Mouse (Mus musculus) lung, embryonic 16.5 days (tissue): ENCODE measurements at regions not wholly inside any gene's neighbourhood (a gene's known extent, or its start where the extent isn't known, plus 50 kb on each side); places are given as distances from the start of the nearest gene placed in this dataset.

Source experiments
- ATAC-seq: fragments of 200-750 bp; cut with Nextera tagmentation; 2 replicates; pipeline ENCODE4 v1.8.0; 2017; ENCODE audit warnings: low read depth, mild to moderate bottlenecking, moderate library complexity
- H3K27ac ChIP-seq: fragments of 300-500 bp; sonication (generic); 2 replicates; pipeline ENCODE4 v1.5.1; 2014; ENCODE audit warnings: mild to moderate bottlenecking, control low read depth, low read length
- H3K27me3 ChIP-seq: fragments of 300-500 bp; sonication (generic); 2 replicates; pipeline ENCODE4 v1.6.1; 2014; ENCODE audit warnings: low read depth, low read length, mixed read lengths; ENCODE audit not compliant: control insufficient read depth, insufficient read depth
- H3K36me3 ChIP-seq: fragments of 300-500 bp; sonication (generic); 2 replicates; pipeline ENCODE4 v1.6.1; 2014; ENCODE audit warnings: low read length; ENCODE audit not compliant: control insufficient read depth, insufficient read depth
- H3K4me1 ChIP-seq: fragments of 300-500 bp; sonication (generic); replicated peaks from 2 replicates; pipeline ENCODE4 v1.6.1; 2014; ENCODE audit warnings: low read length, mixed read lengths; ENCODE audit not compliant: control insufficient read depth, insufficient read depth
- H3K4me2 ChIP-seq: fragments of 300-500 bp; sonication (generic); 2 replicates; pipeline ENCODE4 v1.6.1; 2014; ENCODE audit warnings: low read depth, low read length, control low read depth
- H3K4me3 ChIP-seq: fragments of 300-500 bp; sonication (generic); 2 replicates; pipeline ENCODE4 v1.5.1; 2014; ENCODE audit warnings: mild to moderate bottlenecking, low read length, control low read depth
- H3K9ac ChIP-seq: fragments of 300-500 bp; sonication (generic); 2 replicates; pipeline ENCODE4 v1.6.1; 2014; ENCODE audit warnings: low read length, control low read depth
- H3K9me3 ChIP-seq: fragments of 300-500 bp; sonication (generic); 2 replicates; pipeline ENCODE4 v1.6.1; 2016; ENCODE audit warnings: low read length; ENCODE audit not compliant: control insufficient read depth
- WGBS: fragments of 180-500 bp; shearing (Covaris S2); extraction: QIAGEN DNeasy Blood & Tissue Kit; methylation state at CpG from one replicate; pipeline ENCODE4 v1.1.7; 2014; 5-methylcytosine and 5-hydroxymethylcytosine counted together

DNA sequence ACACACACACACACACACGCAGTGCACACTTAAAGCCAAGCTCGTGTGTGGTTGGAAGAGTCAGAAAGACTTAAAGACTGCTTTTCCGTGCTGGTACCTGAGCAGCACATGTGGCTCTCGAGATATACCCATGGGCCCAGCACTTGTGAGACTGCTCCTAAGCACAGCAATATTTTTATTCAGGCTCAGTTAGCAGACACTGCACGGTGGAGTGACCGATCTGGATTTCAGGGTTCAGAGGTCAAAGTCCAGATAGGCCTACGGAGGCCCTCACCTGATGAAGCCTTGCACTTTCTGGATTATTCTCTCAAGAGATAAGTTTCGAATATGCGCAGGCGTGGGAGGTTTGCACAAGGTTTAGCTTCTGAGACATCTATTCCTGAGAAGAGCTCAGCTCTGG is 167.0 kb upstream of the A230072I06Rik start:
- Histone ChIP-seq H3K4me3 (no peak overlapping the region), H3K27ac (no peak overlapping the region), H3K4me1 (no peaks in the 10 kb centered on the region), H3K9ac (no peak overlapping the region), H3K9me3 (no peaks in the 10 kb centered on the region), H3K36me3 (no peaks in the 10 kb centered on the region), H3K27me3 (no peaks in the 10 kb centered on the region), H3K4me2 (no peak overlapping the region)
- 77% methylated on average over 10 of the region's 10 CpGs for WGBS
- no peak for ATAC-seq

DNA sequence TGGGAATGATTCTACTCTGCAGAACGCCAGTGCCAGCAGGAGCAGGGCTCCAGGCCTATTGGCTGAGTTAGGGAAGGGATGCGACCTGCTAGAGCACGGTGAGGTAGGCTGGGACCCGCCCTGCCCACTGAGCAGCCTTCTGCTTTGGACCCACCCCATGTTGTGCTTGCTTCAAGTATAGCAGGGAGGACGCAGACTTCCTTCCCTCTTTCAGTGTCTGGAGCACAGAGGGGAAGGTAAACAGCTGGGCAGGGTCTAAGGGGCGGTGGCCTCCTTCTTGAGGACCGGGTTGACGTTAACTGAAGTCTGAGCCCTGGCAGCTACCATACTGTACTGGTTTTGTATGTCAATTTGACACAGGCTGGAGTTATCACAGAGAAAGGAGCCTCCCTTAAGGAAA is 165.6 kb upstream of the A230072I06Rik start:
- H3K4me2 ChIP-seq = no peak overlapping the region
- no peak overlapping the region for H3K4me3 ChIP-seq
- H3K9me3 ChIP-seq = no peaks in the 10 kb centered on the region
- no peaks in the 10 kb centered on the region for H3K27me3 ChIP-seq
- no peak overlapping the region for H3K9ac ChIP-seq
- peak; percentile 68 for ATAC-seq
- 22% methylated on average over 8 of the region's 8 CpGs for WGBS
- no peaks in the 10 kb centered on the region for H3K4me1 ChIP-seq
- H3K36me3 ChIP-seq = no peaks in the 10 kb centered on the region
- H3K27ac ChIP-seq = no peak overlapping the region

DNA sequence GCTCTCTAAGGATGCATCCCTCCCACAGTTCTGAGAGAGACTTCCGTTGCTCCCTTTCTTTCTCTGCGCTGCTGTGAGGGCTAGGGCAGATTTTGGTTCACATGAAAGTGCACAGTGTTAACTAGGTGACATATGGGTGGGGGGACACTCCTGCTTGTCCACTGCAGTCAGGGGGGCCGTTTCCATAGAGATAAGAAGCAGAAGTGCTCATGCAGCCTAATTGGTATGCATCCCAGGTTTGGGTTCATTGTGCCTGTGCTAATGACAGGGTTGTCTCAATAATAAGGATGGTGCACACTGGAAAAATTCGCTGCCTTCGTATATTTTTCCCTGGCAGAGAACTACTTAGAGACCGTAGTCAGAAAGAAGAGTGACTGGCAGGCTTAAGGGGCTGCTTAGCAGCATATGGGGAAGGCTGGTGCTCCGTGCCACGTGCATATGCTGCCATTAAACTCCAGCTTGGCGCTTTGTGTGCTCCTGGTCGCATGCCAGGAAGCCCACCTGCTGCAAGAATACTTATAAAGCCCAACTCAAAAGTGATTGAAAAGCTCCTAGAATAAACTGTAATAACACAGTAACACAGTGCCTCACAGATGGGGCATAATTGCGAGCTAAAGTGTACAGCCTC is 152.1 kb upstream of the A230072I06Rik start:
- H3K4me3 ChIP-seq = no peak overlapping the region
- H3K27ac ChIP-seq = no peak overlapping the region
- H3K9ac ChIP-seq = no peak overlapping the region
- no peaks in the 10 kb centered on the region for H3K4me1 ChIP-seq
- WGBS = 56% methylated on average over 11 of the region's 11 CpGs
- ATAC-seq = no peak
- no peaks in the 10 kb centered on the region for H3K36me3 ChIP-seq
- no peaks in the 10 kb centered on the region; the same call in 1 of the 2 replicates for H3K27me3 ChIP-seq
- no peak overlapping the region for H3K4me2 ChIP-seq
- H3K9me3 ChIP-seq = no peaks in the 10 kb centered on the region

DNA sequence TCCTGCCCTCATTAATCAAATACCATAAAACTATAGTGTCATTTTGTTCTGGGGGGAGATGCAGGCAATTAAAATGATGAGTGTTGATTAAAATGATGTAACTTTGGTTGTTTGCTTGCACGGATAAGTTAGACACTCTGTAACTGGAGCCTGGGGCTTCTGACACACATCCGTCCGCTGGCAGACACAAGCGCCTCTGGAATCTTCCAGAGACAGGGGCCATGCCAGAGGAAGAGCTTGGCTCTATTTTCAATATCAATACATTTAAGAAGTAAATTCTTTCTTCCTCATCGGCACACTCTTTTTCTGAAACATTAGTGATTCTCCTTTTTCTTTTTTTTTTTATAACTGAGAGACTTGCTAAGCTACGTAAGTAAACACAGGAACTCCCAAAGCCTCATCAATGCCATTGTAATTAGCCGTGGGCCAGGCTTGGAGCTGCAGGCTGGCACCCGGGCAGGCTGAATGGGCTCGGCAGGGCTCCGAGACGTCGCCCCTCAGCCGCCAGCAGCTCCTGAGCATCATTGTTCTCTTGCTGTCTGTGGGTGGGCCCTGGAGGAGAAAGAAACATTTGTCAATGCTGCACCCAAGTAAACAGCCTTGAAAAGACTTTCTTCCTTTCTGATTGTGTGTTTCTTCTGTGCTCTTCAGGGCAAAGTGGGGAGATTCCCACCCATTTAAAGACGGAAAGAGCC is 151.4 kb upstream of the A230072I06Rik start:
- Histone ChIP-seq H3K4me1 (no peaks in the 10 kb centered on the region), H3K9me3 (no peaks in the 10 kb centered on the region), H3K9ac (no peak overlapping the region), H3K4me2 (no peak overlapping the region), H3K27me3 (no peaks in the 10 kb centered on the region; the same call in 1 of the 2 replicates), H3K36me3 (no peaks in the 10 kb centered on the region), H3K27ac (no peak overlapping the region), H3K4me3 (no peak overlapping the region)
- WGBS = 23% methylated on average over 14 of the region's 14 CpGs
- ATAC-seq = no peak

DNA sequence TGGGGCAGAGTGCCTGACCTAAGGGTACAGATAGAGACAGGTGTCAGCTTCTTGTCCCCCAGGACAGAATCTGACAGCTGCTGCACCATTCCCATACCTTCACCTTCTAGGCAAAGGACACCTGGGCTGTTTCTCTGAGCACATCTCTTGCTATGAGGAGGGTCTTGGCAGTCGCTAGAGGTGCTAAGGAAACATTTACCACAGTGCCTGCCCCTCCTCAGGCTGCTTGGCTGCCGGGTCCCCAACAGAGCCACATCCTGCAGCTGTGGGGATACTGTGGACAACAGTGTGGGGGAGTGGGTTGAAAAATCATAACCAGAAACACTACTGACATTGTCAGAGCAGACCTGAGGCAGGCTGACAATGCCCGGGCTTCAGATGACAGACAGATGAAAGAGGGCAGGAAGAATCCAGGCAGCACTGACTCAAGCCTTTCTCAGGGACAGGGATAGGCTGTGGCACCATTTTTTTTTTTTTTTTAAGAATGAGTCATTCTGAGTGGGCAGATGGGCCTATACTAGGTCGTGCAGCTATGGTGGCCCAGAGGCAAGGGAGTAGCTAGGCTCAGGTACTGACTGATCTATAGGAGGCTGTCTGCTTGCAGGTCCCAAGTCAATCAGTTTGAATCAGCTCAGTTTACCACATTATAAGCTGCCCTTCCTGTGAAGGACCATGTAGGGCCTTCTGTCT is 150.7 kb upstream of the A230072I06Rik start:
- H3K27me3 ChIP-seq = no peaks in the 10 kb centered on the region; the same call in 1 of the 2 replicates
- H3K9ac ChIP-seq = no peak overlapping the region
- ATAC-seq = no peak
- H3K27ac ChIP-seq = no peak overlapping the region
- H3K4me3 ChIP-seq = no peak overlapping the region
- WGBS = 24% methylated on average over 4 of the region's 4 CpGs
- H3K4me1 ChIP-seq = no peaks in the 10 kb centered on the region
- H3K36me3 ChIP-seq = no peaks in the 10 kb centered on the region
- no peak overlapping the region for H3K4me2 ChIP-seq
- no peaks in the 10 kb centered on the region for H3K9me3 ChIP-seq

DNA sequence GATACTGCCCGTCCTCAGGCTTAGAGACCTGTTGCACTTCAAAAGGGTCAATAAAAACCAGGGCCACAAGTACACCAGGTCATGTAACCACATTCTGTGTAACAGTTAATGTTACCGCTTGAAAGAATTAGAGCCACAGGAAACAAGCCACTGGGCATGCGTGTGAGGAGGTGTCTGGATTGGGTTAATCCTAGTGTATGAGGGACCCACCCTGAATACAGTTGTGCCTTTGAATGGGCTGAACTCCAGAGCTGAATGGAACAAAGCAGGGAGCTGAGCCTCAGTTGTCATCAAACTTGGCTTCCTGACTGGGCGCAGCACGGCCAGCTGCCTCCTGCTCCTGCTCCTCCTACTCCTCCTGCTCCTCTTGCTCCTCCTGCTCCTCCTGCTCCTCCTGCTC is 148.0 kb upstream of the A230072I06Rik start:
- Histone ChIP-seq H3K36me3 (no peaks in the 10 kb centered on the region), H3K9ac (no peak overlapping the region), H3K27me3 (no peaks in the 10 kb centered on the region; the same call in 1 of the 2 replicates), H3K4me3 (no peak overlapping the region), H3K27ac (no peak overlapping the region), H3K4me1 (no peaks in the 10 kb centered on the region), H3K9me3 (no peaks in the 10 kb centered on the region), H3K4me2 (no peak overlapping the region)
- WGBS = 53% methylated on average over 5 of the region's 5 CpGs
- no peak for ATAC-seq

DNA sequence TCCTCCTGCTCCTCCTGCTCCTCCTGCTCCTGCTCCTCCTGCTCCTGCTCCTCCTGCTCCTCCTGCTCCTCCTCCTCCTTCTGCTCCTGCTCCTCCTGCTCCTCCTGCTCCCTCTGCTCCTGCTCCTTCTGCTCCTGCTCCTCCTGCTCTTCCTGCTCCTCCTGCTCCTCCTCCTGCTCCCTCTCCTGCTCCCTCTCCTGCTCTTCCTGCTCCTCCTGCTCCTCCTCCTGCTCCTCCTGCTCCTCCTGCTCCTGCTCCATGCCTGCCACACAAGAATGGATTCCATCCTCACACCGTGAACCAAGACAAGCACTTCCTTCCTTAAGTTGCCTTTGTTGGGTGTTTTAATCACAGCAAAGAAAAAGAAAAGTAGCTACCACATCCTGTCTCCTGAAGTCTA is 144.4 kb upstream of the A230072I06Rik start:
- Histone ChIP-seq H3K4me1 (no peaks in the 10 kb centered on the region), H3K27me3 (no peaks in the 10 kb centered on the region), H3K36me3 (no peaks in the 10 kb centered on the region), H3K4me3 (no peak overlapping the region), H3K9ac (no peak overlapping the region), H3K4me2 (no peak overlapping the region), H3K27ac (no peak overlapping the region), H3K9me3 (no peaks in the 10 kb centered on the region)
- WGBS = 19% methylated on average over 1 of the region's 1 CpGs
- ATAC-seq = no peak

DNA sequence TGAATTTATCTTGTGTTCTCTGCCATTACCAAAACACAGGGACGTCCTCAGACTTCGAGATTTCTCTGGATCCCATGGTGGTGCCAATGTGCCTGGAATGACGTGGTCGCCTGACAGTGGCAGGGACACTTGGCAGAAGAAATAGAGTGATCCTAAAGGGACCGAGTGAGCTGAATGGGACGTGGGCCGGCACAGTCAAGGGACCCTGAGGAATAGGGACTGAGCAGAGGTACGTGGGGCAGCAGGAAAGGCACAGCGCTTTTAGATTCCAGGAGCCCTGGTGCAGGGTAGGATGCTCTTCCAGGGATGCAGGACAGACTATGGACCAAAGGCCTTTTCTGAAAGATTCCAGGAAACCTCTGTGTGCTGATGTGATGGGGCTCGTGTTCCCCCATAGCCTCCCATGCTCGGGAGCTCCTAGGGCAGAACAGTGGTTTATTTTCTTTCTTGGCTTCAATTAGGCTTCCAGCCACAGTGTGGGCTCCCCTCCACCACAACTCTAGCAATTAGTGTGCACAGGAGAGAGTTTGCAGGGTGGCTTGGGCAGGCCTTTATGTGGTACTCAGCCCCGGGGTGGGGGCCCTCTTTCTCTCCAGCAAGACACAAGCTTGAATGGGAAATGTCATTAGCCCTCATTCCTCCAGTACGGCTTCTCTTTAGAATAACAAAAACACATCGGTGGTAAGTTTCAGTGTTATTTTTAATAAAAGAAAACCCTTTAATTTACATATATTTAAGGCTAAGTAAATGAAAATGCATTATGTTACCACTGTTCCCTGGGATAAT is 143.0 kb upstream of the A230072I06Rik start:
- WGBS = 73% methylated on average over 14 of the region's 14 CpGs

DNA sequence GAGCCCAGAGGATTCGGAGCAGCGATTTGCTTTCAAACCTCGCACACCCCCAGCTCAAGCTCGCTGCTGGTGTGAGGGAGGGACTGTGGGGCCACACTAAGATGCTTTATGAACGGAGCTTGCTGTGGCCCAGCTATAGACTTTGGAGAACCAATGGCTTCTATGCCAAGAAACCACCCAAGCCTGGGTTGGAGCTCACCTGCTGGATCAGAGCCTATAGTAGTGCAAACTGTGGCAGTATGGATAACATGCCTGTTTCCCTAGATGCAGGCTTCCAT is 142.5 kb upstream of the A230072I06Rik start:
- Histone ChIP-seq H3K36me3 (no peaks in the 10 kb centered on the region), H3K9ac (no peak overlapping the region), H3K4me1 (no peaks in the 10 kb centered on the region), H3K27me3 (no peaks in the 10 kb centered on the region), H3K4me3 (no peak overlapping the region), H3K4me2 (no peak overlapping the region), H3K9me3 (no peaks in the 10 kb centered on the region), H3K27ac (no peak overlapping the region)
- WGBS = 84% methylated on average over 5 of the region's 5 CpGs
- no peak for ATAC-seq

More for the DNA sequence above, 143.0 kb upstream of the A230072I06Rik start:
- Histone ChIP-seq H3K9me3 (no peaks in the 10 kb centered on the region), H3K9ac (no peak overlapping the region), H3K27ac (no peak overlapping the region), H3K27me3 (no peaks in the 10 kb centered on the region), H3K4me2 (no peak overlapping the region), H3K4me3 (no peak overlapping the region), H3K4me1 (no peaks in the 10 kb centered on the region), H3K36me3 (no peaks in the 10 kb centered on the region)
- no peak for ATAC-seq
